Mouse (Mus musculus) inflammation-experienced regulatory T-cells, adult 6 months (primary cell): ENCODE results near the gene Arhgap28. TPM values are rescaled to one million over a fixed set of nuclear protein-coding genes. Genes with fewer than 3 reads are reported as not detected.

Experiments
- ATAC-seq: one replicate; pipeline ENCODE4 v1.8.0; 2017
- polyA plus RNA-seq, 3 experiments: library from polyadenylated mRNA; unstranded; fragments of 100-300 nt; shearing (Covaris generic); gene quantifications; one replicate each; pipeline ENCODE4 v1.2.1; 2017

The Arhgap28 gene
- polyA plus RNA-seq: not detected

DNA sequence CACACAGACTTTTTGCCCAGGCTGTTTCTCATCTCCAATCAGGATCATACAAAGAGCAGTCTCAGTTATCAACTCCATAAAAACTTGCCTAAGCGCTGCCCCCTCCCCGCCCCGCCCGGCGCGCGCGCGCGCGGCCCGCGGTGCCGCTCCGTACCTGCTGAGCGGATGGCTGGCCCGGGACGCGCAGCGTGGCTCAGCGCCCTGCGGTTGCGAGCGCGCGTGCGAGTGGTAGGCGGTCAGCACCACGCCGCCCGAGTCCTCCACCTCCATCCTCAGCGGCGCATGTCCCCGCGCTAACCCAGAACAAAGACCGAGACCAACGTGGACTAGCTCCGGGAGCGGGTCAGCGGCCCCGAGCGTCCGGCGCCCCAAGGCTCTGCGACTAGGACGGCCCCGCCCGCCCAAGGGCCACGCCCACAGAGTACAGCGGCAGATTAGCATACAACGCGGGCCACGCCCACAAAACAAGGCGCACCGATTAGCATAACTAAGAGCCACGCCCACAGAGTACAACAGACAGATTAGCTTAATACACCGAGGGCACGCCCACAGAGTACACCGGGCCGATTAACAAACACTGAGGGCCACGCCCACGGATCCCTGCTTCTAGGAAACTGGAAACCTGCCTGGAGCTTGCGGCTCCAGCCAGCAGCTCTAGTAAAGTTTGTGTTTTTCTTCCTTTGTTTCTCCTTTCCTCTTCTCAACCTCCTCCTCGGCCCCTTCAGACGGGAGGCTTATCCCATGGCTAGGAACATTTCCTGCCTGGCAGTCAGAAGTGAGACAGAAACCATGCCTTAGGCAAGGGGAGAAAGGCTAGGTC, at the start of gene Arhgap28:
Gene Arhgap28 (minus strand): TSS at position 380 of the 820 bp plus-strand sequence.
- no peak for ATAC-seq

DNA sequence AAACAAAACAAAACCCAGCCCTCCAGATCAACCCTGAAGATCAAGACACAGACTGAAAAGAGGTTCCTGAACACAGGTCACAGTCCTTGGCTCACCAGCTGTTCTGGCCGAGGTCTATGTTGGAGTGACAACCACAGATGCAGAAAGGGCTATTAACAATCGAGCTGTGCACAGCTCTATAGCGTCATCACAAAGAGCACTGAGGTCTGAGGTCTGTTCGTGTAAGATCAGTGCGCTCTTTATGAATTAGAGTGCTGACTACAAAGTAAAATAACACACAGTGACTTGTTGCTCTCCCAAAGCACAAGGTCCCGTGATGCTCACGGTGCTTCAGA, 42.4 kb upstream of the Arhgap28 start:
- no peak for ATAC-seq

DNA sequence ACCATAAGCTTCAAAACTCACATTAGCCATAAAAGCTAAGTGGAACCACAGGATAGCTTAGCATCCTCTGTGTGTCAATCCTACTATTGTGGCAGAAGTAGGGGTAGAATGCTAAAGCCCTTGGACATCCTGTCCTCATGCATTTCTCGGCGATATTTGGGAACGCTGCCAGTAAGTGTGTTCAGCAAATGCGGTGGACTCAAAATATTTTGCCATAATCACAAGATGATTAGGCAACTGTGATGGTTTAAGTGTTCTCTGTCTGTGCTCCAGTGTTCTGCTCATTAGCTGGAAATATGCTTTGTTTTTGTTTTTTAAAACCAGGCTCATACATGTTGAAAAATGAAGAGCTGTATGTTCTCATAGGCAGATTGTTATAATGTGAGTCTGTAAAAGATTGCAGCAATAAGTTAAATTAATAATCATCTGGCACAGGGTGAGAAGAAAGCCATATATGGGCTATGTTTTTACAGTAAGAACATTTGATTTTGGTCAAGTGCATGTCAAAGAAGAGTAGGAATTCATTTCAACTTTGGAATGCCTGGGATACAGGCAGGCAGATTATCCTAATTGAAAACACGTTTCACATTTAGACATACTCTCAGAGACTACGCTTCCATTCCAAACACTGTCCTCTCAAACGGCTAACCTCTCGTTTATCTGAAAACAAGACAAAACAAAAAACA, 41.9 kb upstream of the Arhgap28 start:
- no peak for ATAC-seq

DNA sequence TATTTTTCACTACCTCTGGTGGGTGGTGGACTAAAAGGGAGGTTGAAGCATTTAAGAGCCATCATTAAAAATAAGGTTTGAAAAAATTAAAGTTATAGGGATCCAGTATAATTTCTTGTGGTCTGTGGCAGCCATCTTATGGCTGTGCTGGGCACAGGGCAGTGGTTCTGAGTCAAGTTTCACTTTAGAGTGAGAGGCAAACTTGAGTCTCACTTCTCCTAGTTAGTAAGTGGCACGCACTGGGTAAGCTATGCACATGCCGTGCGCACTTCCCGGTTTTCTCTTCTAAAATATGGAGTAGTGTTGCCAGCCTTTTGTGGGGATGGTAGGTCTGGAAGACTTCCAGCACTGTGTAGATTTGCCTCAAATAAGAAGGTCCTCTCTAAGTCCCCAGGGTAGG, 38.5 kb upstream of the Arhgap28 start:
- no peak for ATAC-seq

DNA sequence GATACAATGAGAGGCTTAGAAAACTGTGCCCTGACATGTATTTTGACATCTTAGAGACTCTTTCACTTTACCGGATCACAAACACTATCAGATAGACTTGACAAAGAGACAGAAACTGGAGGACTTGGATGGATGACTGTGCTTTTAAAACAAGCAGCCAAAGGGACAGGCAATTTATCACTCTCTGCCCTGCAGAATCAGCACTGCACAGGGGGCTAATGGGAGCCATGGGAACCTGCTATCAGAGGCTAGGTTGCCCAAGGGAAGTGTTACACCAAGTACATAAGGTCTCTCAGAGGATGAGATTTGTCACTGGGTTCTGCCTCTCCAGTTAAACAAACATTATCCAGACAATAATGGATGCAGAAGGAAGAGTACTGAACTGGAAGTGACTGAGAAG, 33.1 kb upstream of the Arhgap28 start:
- ATAC-seq: no peak

DNA sequence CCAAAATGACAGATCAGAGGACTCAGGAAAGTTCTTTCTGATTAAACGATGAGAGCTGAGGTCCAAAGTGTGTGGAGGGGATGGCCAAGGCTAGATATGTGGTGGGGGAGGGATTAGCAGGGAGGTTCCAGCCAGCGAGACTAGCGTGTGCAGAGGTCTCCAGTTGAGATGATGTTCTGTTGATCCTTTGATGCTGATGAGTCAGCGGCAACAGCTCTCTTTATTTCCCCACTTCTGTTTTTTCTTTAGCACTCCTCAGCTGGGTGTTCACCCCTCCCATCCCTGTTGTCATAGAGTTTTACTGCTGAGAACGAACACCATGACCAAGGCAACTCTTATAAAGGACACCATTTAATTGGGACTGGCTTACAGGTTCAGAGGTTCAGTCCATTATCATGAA, 25.6 kb upstream of the Arhgap28 start:
- ATAC-seq: no peak

DNA sequence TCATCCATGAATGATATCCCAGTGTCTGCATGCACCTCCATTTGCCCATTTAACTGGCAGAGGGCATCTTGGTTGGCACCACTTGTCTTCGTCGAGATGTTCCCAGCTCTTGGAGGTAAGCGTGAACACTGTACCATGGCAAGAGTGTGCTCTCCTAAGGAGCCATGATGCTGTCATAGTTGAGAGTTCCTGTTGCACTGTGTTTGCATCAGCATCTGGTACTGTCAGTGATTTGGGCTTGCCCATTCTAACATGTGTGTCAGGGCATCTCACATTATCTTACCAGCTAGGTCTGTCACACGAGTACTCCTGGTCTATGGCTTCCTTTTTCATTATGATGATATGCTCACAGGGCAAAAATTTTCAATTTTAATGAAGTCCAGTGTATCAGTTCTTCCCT, 24.6 kb upstream of the Arhgap28 start:
- no peak for ATAC-seq

DNA sequence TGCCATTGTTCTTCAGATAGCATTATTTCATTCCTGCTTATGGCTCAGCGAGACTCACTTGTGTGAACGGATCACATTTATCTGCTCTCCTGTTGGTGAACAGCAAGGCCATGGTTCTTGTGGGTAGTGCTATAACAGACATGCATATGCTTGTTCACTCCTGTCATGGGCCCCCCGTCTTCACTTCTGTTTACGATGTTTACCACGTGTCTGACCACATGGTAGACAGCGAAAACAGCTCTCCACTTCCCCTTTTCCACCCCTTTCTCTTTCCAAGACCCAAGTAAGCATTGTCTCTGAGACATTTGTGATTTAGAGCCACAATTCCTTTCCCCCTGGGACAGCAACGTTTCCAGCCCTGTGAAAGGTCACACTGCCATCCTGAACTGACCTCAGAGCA, 20.4 kb upstream of the Arhgap28 start:
- no peak for ATAC-seq

DNA sequence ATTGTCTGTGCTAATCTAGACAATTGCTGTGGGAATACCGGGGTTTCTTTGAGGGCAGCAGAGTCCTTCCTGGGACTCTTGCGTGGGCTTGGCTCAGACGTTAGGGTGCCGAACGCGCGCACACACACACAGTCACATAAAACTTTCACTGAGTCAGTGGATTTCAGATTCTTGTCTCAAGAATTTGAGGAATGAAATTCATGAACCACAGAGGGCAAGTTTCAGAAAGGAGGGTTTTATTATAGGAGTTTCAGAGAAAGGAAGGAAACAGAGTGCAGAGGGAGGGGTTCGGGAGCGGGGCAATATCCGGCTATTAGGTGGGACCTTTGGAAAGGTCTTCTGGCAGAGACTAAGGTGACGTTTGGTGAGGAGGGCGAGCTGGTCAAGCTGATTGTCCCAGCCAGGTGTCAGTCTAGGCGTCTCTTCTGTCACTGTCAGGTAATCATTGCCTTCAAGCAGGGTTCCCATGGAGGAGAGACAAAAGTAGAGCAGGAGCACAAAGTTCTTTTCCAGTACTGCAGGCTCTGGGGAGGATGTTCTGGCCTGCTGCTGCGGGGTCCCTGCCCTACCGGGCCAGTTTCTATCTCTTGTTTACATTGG, 15.6 kb upstream of the Arhgap28 start:
- ATAC-seq: no peak

DNA sequence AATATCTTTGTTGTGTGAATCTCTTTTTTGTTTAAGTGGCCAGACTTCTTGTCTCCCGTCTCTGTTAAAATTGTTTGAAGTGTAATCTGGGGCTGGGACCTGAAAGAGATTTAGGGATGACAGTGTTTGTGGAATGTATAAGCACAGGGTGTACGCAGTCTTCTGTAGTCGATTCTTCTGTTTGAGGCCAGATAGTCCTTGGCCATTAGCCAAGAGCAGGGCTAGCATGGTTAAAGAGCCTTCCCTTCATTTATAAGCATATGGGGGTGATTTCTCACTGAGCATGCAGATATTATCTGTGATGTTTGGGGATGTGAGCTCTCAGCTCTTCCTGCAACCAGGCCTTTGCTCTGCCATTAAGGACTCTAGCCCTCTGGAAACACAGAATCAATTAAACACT, 13.2 kb upstream of the Arhgap28 start:
- ATAC-seq: no peak

DNA sequence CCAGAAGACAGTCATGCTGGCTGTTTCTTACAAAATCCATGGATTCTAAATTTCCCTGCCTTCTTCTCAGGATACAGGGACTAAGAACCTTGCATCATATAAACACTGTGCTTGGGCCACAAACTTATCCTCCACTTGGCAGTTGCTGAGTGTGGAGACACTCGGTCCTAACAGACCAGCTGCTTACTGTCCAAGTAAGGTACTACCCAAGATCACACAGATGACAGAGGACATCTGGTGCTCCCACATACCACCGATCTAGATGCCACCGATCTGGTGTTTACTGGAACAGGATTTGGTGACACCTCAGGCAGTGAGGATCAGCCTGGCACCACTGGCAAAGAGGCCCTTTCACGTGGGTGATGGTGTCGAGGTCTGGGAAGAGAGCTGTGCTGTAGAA, 7.7 kb upstream of the Arhgap28 start:
- ATAC-seq: no peak

DNA sequence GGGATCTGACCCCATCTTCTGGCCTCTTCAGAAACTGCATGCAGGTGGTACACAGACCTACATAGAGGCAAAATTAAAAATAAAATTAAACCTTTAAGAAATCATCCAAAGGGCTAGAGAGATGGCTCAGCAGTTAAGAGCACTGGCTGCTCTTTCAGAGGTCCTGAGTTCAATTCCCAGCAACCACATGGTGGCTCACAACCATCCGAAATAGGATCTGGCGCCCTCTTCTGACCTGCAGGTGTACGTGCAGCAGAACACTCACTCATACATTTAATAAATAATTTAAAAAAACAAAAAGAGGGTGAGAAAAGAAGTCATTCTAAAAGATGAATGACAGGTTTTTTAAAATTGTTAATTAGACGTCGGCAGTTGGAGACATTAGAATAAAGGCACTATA, 6.1 kb upstream of the Arhgap28 start:
- ATAC-seq: no peak

DNA sequence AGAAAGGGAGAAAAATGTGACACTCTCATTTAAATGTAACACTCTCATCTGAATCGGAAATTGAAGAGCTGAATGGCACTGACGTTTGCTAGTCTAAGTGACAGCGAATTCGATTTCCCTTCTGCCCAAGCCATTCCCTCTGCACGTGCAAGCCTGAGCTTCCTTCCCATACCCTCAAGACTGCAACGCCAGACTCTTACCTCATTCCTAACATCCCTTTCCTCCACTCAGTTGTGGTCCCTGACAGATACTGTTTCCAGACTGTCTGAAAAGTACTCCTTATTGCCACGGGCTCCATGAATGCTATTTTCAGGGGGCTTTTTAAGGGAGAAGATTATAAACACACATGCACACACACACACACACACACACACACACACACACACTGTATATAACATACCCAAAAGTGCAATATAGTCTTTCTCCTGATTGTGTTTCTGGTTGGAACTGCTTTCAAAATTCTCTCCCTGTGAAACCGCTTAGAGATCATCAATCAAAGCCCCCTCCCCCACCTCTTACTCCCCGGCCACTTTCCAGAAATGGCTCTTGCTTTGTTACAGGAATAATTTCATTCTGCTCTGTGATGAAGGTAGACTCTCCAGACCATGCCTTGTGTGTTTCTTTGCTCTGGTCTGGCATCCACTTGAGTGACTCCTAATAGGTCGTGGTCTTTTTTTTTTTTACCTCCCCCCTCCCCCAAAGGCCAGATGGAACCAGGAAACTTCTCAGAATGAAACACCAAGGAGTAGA, 836 bp upstream of the Arhgap28 start:
- ATAC-seq: no peak

DNA sequence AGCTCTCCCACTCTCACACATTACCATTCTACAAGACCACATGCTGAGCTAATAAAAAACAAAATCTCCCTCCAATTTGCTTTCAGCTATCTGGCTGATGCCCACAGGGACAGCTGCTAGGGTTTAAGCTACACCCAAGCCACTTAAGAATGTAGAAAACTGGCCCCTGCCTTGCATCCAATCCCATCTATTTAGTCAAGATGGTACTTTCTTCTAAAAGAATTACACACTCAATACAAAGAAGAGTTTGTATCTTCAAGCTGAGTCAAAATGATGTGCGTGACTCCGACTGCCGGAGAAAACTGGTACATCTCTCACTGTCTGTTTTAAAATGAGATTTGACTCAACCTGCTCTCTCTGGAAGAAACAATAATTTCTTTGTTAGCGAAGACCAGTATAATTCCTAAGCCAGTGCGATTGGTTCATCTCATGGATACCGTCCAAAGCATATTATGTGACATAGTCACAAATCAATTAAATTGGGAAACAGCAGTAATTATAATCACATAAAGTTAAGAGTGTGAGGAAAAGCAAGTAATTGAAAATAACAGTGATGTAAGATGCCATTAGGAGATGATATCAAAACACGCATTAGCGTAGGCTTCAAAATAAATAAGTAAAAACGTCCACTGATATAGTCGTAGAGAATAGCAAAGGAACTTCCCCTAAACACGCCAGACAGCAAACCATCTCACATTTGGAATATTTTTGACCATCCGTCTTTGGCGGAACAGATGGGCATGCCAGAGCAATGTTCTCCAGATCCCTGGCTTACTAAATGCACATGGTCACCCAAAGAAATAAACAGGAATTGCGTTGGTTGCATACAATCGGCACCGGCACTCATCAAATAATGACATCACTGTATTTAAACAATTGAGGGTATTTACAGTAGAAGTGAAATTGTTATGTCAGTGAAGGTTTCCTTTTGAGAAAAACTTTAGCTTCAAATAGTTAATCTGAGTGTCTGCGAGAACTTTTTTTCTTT, 1.0 kb downstream of the Arhgap28 start:
- no peak for ATAC-seq

DNA sequence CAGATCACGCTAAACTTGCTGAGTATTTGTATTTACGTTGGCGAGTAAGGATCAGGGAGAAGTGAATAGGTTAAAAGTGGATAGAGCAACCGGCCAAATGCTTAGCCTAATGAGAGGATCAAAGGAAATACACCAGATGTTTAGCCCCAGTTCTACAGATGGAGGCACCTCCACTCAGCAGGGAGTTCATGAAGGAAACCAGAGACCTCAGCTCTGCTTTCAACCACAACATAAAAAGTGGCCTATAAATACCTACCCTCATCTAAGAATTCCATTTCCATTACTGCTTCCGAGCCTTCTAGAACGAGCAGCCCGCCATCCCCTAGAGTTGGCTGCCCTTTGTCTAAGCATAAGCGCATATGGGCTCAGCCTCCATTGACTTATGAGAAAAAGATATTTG, 4.1 kb downstream of the Arhgap28 start:
- no peak for ATAC-seq

DNA sequence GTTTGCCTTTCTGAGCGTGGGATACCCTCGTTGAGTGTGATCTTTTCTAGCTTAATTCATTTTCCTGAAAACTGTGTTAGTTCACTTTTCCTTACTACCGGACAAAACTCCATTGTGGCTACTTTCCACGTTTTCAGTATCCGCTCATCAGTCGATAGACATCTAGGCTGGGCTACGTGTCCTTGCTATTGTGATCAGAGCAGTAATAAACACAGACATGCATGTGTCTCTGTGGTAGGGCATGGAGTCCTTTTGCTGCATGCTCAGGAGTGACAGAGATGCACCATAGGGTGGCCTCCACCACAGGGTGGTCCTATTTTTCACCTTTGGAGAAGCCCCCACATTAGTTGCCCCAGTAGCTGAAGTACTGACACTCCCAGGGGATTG, 7.2 kb downstream of the Arhgap28 start:
- no peak for ATAC-seq

DNA sequence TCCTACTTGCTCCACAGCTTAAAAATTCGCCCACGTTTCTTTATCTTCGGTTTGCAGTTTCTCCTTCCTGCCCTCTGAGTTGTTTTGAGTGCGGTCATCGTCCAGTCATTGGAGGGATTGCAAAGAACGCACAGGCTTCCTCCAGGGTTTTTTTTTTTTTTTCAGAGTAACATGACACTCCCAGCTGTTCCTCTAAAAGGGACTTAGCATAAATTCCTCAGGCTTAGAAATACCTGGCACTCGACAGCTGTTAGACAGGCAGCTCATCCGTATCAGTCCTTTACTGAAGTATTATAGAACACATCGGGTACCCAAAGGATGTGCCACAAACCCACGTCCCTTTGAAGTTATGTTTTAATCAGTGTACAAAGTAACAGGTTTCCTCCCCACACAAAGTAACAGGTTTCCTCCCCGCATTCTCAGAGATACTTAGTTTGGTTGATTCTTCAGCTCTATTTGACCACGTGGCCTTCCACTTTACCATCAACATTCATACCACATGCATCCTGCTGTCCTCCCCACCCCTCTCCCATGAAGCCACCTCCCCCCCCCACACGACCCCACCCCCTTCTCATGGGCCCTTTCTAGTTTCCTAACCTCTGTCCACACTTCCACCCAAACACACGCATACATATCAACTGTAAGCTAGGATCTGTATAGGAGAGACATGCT, 7.7 kb downstream of the Arhgap28 start:
- no peak for ATAC-seq

DNA sequence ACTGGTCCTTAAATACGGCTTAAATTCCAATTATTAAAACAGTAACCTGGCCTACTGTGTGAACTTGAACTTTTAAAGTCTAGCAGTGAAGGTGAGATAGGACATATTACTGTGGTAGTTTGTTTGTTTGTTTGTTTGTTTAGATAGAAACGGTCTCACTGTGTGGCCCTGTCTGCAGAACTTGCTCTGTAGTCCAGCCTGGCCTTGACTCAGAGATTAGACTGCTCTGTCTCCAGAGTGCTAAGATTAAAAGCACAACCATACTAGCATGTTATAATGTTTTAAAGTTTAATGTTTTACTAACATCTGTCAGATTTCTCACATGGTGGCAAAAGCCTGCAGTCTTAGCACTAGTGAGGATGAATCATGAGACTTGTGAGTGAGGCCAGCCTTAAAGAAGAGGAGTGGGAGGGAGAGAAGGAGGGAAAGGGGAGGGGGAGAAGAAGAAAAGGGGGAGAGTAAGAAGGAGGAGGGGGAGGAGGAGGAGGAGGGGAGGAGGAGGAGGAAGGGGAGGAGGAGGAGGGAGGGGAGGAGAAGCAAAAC, 8.6 kb downstream of the Arhgap28 start:
- ATAC-seq: no peak

DNA sequence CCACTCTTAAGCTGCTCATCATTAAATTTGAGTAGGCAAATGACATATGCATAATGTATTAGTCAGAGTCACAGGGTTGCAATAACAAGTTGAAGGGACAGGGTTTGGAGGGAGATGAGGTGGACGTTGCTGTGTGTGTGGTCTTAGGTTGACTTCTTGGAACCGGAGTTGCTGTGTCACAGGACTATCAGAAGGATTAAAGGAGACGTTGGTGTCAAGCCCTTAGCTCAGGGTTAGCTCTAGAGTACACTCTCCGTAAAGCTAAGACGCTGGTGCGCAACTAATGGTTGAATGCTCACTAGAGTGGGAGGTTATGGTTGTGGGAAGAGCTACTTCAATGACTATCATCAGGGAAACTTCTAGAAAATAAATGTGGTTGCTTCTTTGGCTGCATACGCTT, 9.1 kb downstream of the Arhgap28 start:
- ATAC-seq: no peak

DNA sequence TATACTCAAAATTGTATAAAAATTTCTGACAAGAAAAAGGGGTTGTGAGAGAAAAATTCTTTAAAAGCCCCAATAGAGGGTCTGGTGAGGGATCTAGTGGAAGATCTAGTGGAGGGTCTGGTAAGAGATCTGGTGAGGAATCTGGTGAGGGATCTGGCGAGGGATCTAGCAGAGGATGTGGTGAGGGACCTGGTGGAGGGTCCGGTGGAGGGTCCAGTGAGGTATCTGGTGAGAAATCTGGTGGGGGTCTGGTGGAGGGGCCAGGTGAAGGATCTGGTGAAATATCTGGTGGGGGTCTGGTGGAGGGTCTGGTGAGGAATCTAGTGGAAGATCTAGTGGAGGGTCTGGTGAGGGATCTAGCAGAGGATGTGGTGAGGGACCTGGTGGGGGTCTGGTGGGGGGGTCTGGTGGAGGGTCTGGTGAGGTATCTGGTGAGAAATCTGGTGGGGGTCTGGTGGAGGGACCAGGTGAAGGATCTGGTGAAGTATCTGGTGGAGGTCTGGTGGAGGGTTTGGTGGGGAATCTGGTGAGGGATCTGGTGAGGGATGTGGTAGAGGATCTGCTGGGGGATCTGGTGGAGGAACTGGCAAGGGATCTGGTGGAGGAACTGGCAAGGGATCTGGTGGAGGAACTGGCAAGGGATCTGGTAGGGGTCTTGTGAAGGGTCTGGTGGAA, 10.4 kb downstream of the Arhgap28 start:
- ATAC-seq: no peak

DNA sequence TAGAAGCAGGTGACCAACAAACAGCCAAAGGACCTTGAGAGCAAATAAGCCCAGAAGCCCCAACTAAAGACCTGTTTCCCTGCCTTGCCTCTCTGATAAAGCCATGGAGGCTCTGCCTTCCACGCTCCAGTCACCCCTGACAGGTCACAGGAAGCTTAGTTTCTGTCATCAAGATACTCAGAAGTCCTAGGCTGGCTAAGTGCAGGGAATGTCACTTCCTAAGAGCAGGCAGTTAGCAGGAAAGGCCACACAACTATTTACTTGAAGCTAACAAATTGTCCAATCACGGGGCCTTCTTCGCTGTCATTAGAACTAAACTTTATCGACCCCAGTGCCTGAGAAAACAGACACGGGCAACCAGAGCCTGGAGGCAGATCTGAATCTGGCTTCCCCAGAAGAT, 14.2 kb downstream of the Arhgap28 start:
- ATAC-seq: no peak
